Mouse (Mus musculus) testis, adult 2 months (tissue): ENCODE data around the gene Camta1.

ENCODE experiments used
- CTCF ChIP-seq: fragments of 200-500 bp; IDR thresholded peaks from 2 replicates; pipeline ENCODE4 v1.5.1; 2012; ENCODE audit warnings: low read depth, mild to moderate bottlenecking, inconsistent platforms, low read length, moderate library complexity; ENCODE audit not compliant: control insufficient read depth, insufficient read depth, insufficient replicate concordance
- POLR2A ChIP-seq: fragments of 200-500 bp; IDR thresholded peaks from 2 replicates; pipeline ENCODE4 v1.6.1; 2012; ENCODE audit warnings: low read depth, mild to moderate bottlenecking, inconsistent platforms, low read length, moderate library complexity; ENCODE audit not compliant: control insufficient read depth

GRCm38 (mm10) chr4:151753231-151753630 is 108.4 kb downstream of the Camta1 start:
- TF ChIP-seq POLR2A = no peak
- no peak for TF ChIP-seq CTCF
